Mouse (Mus musculus) brain, embryonic 14.5 days (tissue): ENCODE measurements at regions not wholly inside any gene's neighbourhood (a gene's known extent, or its start where the extent isn't known, plus 50 kb on each side); places are given as distances from the start of the nearest gene placed in this dataset.

Source experiments
- CTCF ChIP-seq: fragments of 200-500 bp; IDR thresholded peaks from 2 replicates; pipeline ENCODE4 v1.5.1; 2012; ENCODE audit warnings: inconsistent platforms, mild to moderate bottlenecking, moderate library complexity, borderline replicate concordance; ENCODE audit not compliant: insufficient read depth, insufficient read length; ENCODE audit errors: extremely low read depth
- POLR2A ChIP-seq: fragments of 200-500 bp; IDR thresholded peaks from 2 replicates; pipeline ENCODE4 v1.6.1; 2012; ENCODE audit warnings: mild to moderate bottlenecking, inconsistent platforms, borderline replicate concordance; ENCODE audit not compliant: poor library complexity, insufficient read depth, insufficient read length, severe bottlenecking; ENCODE audit errors: extremely low read depth

GRCm38 (mm10) chr15:59783782-59784555, 232.4 kb downstream of the 4933412E24Rik start:
- TF ChIP-seq POLR2A (no peak), CTCF (no peak)
